Mouse (Mus musculus): ENCODE data around the gene Mrm2.
A peak's percentile ranks its signal among the peaks of the same experiment; 100 is the strongest.
"Not testable (repeated sequence)": the region's sequence is repeated elsewhere in the genome, so short reads cannot be mapped to it uniquely, and the experiment has no call there.

Gene Mrm2

GRCm38 (mm10) chr5:140331615-140332512 is at the start of gene Mrm2:
TSS of gene Mrm2 (minus strand) at chr5:140331898.
- DNase-seq (ENCODE audit: low read depth, low spot score): no peak

GRCm38 (mm10) chr5:140381156-140381555 is 49.5 kb upstream of the Mrm2 start:
- no peak for DNase-seq (ENCODE audit: low read depth, low spot score)

- no peak for DNase-seq (ENCODE audit: low read depth, low spot score)
These were observed 47.6 kb upstream of the Mrm2 start for GRCm38 (mm10) chr5:140379299-140379698.

- no peak for DNase-seq (ENCODE audit: low read depth, low spot score)
These were observed 46.6 kb upstream of the Mrm2 start for GRCm38 (mm10) chr5:140378121-140378853.

GRCm38 (mm10) chr5:140375249-140375829 is 43.6 kb upstream of the Mrm2 start:
- DNase-seq (ENCODE audit: low read depth, low spot score): no peak

DNA sequence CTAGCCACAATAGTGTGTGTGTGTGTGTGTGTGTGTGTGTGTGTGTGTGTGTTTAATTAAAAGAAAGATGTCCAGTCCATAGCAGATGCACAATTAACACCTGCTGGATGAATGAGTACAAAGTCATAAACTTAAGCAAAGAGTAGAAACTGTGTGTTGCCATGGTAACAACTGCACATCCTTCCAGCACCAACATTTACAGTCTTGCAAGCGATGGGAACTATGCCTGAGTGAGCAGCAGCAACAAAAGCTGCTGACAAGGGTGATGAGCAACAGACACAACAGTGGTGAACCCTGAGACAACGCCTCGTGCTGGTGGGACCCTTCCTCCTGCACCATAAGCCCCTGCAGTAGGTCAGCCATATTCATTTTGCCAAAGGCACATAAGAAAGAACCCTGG is 42.5 kb upstream of the Mrm2 start:
- no peak for DNase-seq (ENCODE audit: low read depth, low spot score)

DNA sequence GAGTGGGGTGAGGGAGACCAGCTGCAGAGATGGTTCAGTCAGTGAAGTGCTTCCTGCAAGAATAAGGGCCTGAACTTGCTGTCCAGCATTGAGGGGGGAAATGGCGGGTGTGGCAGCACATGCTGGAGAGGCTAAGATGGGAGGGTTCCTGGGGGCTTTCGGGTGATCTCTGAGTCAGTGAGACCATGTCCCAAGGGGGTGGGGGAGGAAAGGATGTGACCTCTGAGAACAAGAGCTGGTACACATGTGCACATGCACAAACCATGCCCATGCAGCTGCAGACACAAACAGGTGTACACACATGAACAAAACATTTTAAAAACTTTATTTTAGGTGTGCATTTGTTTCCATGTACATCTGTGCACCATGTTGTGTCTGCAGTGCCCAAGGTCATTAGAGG is 42.0 kb upstream of the Mrm2 start:
- no peak for DNase-seq (ENCODE audit: low read depth, low spot score)

GRCm38 (mm10) chr5:140371671-140372070 is 40.0 kb upstream of the Mrm2 start:
- peak; percentile 64 for DNase-seq (ENCODE audit: low read depth, low spot score)

- no peak for DNase-seq (ENCODE audit: low read depth, low spot score)
These were observed 39.0 kb upstream of the Mrm2 start for GRCm38 (mm10) chr5:140370446-140371254.

DNA sequence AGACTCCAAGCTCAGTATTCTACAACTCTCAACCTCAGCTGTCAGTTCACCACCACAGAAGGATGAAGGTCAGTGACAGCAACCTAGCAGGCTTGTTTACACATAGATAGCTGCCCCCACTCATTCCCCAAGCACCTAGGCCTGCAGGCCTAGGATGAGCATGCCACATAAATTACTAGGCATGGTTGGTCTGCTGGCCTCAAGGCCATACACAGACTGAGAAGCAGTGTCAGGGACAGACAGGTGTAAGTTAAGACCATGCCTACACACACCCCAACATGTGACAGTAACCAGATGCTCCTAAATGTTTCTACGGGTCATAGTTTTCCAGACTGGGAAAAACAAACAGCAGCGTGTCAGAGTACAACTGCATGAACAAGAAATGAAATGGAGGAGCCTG is 37.8 kb upstream of the Mrm2 start:
- DNase-seq (ENCODE audit: low read depth, low spot score): no peak

- DNase-seq (ENCODE audit: low read depth, low spot score): no peak
These were observed 37.2 kb upstream of the Mrm2 start for GRCm38 (mm10) chr5:140368926-140369325.

DNA sequence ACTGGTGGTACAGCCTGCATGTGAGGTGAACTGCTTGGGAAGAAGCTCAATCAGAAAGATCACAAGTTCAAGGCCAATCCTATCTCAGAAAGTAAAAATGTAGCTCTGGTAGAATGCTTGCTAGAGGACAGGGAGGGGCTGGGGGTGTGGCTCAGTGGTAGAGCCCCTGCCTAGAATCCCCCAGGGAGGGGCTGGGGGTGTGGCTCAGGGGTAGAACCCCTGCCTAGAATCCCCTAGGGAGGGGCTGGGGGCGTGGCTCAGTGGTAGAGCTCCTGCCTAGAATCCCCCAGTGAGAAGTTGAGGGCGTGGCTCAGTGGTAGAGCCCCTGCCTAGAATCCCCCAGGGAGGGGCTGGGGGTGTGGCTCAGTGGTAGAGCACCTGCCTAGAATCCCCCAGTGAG is 36.4 kb upstream of the Mrm2 start:
- DNase-seq (ENCODE audit: low read depth, low spot score): not testable (repeated sequence)

DNA sequence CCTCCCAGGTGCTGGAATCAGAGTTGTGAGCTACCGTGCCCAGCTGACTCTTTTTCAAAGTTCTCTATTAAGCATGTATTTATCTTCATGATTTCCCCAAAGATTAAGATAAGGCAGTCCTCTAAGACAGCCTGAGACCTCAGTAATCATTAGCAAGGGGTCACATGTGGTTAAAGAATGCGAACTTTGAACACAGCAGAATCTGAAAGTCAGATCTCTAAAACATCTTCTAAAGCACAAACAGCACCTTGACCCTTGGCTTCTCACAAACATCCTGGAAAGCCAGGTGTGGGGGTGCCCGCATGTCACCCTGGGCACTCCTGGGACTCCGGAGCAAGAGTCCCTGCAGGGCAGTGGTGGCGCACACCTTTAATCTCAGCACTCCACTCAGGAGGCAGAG is 32.7 kb upstream of the Mrm2 start:
- no peak for DNase-seq (ENCODE audit: low read depth, low spot score)

DNA sequence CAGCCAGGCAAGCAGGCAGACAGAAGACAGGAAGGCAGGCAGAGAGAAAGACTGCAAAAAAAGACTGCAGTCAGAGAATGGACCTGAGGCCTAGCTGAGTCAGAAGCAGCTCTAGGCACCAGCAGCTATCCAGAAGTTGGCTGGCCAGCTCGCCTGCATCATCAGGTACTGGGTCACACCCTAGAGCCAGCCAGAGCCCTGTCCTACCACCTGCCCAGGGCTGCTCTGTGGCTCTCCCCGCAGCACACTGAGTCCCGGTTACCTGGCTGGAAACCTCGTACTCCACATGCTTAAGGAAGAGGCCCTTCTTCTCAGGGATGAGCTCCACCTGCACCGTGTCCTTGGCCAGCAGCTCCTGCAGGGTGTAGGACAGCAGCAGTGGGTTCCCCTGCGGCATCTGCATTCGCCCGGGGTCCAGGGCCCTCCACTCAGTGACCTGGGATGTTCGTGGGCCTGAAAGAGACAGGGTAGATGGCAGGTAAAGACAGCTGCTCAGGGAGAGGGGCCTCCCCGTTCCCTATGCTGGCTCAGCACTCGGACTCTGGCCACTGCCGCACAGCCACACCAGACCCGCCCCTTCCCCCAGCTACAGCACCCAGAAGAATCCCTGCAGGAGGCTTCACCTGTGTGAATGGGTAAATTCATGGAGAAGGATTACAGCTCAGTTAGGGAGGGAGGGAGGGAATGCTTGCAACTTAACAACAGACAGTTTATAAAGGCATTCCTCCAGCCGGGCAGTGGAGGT is 28.4 kb upstream of the Mrm2 start:
- DNase-seq (ENCODE audit: low read depth, low spot score): no peak

GRCm38 (mm10) chr5:140357466-140357865 is 25.8 kb upstream of the Mrm2 start:
- no peak for DNase-seq (ENCODE audit: low read depth, low spot score)

DNA sequence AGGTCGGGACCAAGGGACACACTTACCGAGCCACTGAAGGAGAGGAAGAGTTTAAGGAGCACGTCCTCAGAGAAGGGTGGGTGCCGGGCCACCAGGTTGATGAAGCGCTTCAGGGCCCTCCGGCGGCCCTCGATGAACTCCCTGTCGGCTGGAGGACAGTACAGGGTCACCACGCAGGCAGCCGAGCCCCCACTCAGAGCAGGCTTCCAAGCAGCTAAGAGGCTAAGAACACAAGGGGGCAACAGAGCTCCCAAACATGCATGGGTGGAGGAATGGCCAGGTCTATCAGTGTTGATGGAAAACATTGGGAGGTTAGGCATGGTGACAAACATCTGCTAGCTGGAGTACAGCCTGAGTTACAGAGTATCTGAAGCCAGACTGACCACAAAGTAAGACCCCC is 24.2 kb upstream of the Mrm2 start:
- DNase-seq (ENCODE audit: low read depth, low spot score): no peak

DNA sequence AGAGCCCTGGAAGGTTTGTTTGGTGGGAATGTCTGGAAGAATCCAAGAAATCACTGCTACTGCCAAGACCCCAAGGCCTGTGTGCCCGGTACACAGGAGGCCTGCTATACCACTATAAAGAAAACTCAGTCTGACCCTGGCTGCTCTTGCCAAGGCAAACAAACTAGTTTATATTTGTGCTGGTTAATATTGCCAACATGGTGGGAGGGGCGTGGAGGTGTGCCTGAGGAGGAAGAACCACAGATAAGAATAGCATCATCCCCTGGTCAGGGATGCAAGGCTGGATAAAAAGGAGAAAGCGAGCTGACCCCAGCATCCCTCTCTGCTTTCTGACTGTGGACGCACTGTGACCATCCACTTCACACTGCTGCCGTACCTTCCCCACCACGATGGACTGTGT is 20.7 kb upstream of the Mrm2 start:
- DNase-seq (ENCODE audit: low read depth, low spot score): no peak

DNA sequence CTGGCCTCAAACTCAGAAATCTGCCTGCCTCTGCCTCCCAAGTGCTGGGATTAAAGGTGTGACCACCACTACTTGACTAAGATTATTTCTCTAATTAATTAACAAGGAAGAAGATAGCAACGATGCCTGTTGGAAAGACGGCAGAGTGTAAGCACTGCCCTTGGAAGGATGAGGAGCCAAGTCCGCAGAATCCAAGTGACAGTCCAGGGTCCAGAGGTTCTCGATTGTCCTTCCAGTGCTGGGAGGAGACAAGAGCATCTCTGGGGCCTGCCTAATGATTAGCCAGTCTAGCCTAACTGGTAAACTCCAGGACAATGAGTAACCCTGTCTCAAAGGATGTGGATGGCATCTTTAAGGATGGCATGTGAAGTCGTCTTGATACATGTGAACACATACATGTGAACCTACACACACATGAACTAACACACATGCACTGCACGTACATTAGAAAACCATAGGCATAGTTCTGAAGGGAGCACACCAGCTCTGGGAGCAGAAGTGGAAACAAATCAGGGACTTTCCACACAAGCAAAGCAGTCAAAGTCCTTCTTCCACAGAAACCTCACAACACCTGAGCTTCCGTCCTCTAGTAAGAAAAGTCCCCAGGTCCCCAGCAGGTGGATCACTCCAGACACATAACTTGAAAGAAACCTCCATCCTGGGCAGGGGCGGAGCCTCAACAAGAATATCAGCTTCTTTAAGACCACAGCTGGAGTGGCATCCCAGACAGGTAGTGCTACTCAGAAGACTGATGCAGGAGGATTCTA is 19.2 kb upstream of the Mrm2 start:
- no peak for DNase-seq (ENCODE audit: low read depth, low spot score)

GRCm38 (mm10) chr5:140349882-140350281 is 18.2 kb upstream of the Mrm2 start:
- DNase-seq (ENCODE audit: low read depth, low spot score): no peak

DNA sequence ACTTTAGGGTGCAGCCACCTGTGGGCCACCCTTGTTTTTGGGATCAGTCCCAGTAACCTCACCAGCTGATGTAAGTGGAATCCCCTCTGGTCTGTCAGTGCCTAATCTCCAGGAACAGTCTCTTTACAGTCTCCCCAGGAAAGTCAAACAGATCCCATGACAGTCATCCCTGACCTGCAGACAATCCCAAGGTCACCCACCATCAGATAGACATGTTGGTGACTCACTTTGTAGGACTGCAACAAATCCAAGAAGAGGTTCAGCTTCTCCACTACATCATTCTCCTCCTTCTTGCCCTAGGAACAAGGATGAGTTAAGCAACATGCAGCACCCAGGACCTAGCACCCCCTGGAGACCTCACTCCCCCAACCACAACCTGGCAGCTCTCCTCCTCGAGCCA is 14.4 kb upstream of the Mrm2 start:
- DNase-seq (ENCODE audit: low read depth, low spot score): no peak
